Mouse (Mus musculus): ENCODE data around the gene Glb1l. TPM values are rescaled to one million over a fixed set of nuclear protein-coding genes. Genes with fewer than 3 reads are reported as not detected.
A peak's percentile ranks its signal among the peaks of the same experiment; 100 is the strongest.

The Glb1l gene
- total and polyA plus RNA-seq, 3 experiments, result 3.2 to 4.9 (median 3.8) TPM

GRCm38 (mm10) chr1:75252308-75252707 lies 41.7 kb upstream of the Glb1l start:
- TF ChIP-seq CTCF (IDR thresholded peaks at IDR 0.05) (no peak), POLR2A (IDR thresholded peaks at IDR 0.05; ENCODE audit: insufficient read depth, low read depth, low read length) (no peak), EP300 (IDR thresholded peaks at IDR 0.05; ENCODE audit: insufficient read depth, low read depth, low read length) (no peak)
- Histone ChIP-seq H3K27ac (no peak overlapping the region), H3K4me1 (ENCODE audit: control insufficient read depth, insufficient read depth, low read length) (peaks cover 10% of the 10 kb centered on the region), H3K79me2 (replicated peaks; ENCODE audit: control insufficient read depth, insufficient read depth, low read length) (no peaks in the 10 kb centered on the region), H3K36me3 (ENCODE audit: control insufficient read depth, insufficient read depth, low read length) (no peaks in the 10 kb centered on the region), H3K9ac (ENCODE audit: low read depth, low read length) (no peak overlapping the region), H3K27me3 (ENCODE audit: control insufficient read depth, insufficient read depth, low read length) (no peaks in the 10 kb centered on the region), H3K4me3 (no peak overlapping the region)
- intact Hi-C loops (cut with DNase I), result loop anchor here (5.0 kb wide), 3 partner anchors 65 to 305 kb away; partner anchors contain the start of genes Abcb6 and Dnpep
- DNase-seq, result no peak
- 71% methylated on average over 13 of the region's 13 CpGs for WGBS

- 6% methylated on average over 22 of the region's 22 CpGs for WGBS
- H3K27ac ChIP-seq, result peak overlapping the region; percentile 52; the same call in 1 of the 2 replicates
Measured at GRCm38 (mm10) chr1:75251112-75251970, 40.7 kb upstream of the Glb1l start.

GRCm38 (mm10) chr1:75250498-75250897 lies 39.9 kb upstream of the Glb1l start:
- WGBS, result 77% methylated on average over 3 of the region's 3 CpGs

More at GRCm38 (mm10) chr1:75251112-75251970, 40.7 kb upstream of the Glb1l start:
- intact Hi-C loops (cut with DNase I), result loop anchor here (1.0 to 5.0 kb wide), 4 partner anchors 14 to 304 kb away; partner anchors contain the start of genes Abcb6 and Dnpep
- H3K79me2 ChIP-seq (replicated peaks; ENCODE audit: control insufficient read depth, insufficient read depth, low read length), result no peaks in the 10 kb centered on the region
- H3K27me3 ChIP-seq (ENCODE audit: control insufficient read depth, insufficient read depth, low read length), result no peaks in the 10 kb centered on the region
- peak; percentile 69; the same call in 1 of the 2 replicates for TF ChIP-seq EP300 (IDR thresholded peaks at IDR 0.05; ENCODE audit: insufficient read depth, low read depth, low read length)
- no peak for TF ChIP-seq POLR2A (IDR thresholded peaks at IDR 0.05; ENCODE audit: insufficient read depth, low read depth, low read length)
- no peak for TF ChIP-seq CTCF (IDR thresholded peaks at IDR 0.05)
- peak; percentile 87 to 88 for DNase-seq
- H3K9ac ChIP-seq (ENCODE audit: low read depth, low read length), result peak overlapping the region; percentile 69
- no peaks in the 10 kb centered on the region for H3K36me3 ChIP-seq (ENCODE audit: control insufficient read depth, insufficient read depth, low read length)
- H3K4me3 ChIP-seq, result peak overlapping the region; percentile 26; the same call in 1 of the 2 replicates
- peaks cover 15% of the 10 kb centered on the region for H3K4me1 ChIP-seq (ENCODE audit: control insufficient read depth, insufficient read depth, low read length)

GRCm38 (mm10) chr1:75248041-75248772 lies 37.6 kb upstream of the Glb1l start:
- Histone ChIP-seq H3K4me3 (peak overlapping the region; percentile 24; the same call in 1 of the 2 replicates), H3K27me3 (ENCODE audit: control insufficient read depth, insufficient read depth, low read length) (no peaks in the 10 kb centered on the region), H3K9ac (ENCODE audit: low read depth, low read length) (peak overlapping the region; percentile 61), H3K27ac (peak overlapping the region; percentile 92), H3K36me3 (ENCODE audit: control insufficient read depth, insufficient read depth, low read length) (no peaks in the 10 kb centered on the region), H3K4me1 (ENCODE audit: control insufficient read depth, insufficient read depth, low read length) (peaks cover 15% of the 10 kb centered on the region), H3K79me2 (replicated peaks; ENCODE audit: control insufficient read depth, insufficient read depth, low read length) (no peaks in the 10 kb centered on the region)
- intact Hi-C loops (cut with DNase I), result no loop called here
- TF ChIP-seq POLR2A (IDR thresholded peaks at IDR 0.05; ENCODE audit: insufficient read depth, low read depth, low read length), result peak; percentile 64
- no peak for TF ChIP-seq CTCF (IDR thresholded peaks at IDR 0.05)
- no peak for TF ChIP-seq EP300 (IDR thresholded peaks at IDR 0.05; ENCODE audit: insufficient read depth, low read depth, low read length)
- WGBS, result 28% methylated on average over 9 of the region's 9 CpGs
- DNase-seq, result peak; percentile 66 to 82

More at GRCm38 (mm10) chr1:75250498-75250897, 39.9 kb upstream of the Glb1l start:
- no peak for DNase-seq
- TF ChIP-seq CTCF (IDR thresholded peaks at IDR 0.05) (no peak), EP300 (IDR thresholded peaks at IDR 0.05; ENCODE audit: insufficient read depth, low read depth, low read length) (no peak), POLR2A (IDR thresholded peaks at IDR 0.05; ENCODE audit: insufficient read depth, low read depth, low read length) (no peak)
- H3K4me3 ChIP-seq, result no peak overlapping the region
- intact Hi-C loops (cut with DNase I), result loop anchor here (5.0 kb wide), 3 partner anchors 67 to 303 kb away; partner anchors contain the start of genes Abcb6 and Dnpep
- H3K36me3 ChIP-seq (ENCODE audit: control insufficient read depth, insufficient read depth, low read length), result no peaks in the 10 kb centered on the region
- no peaks in the 10 kb centered on the region for H3K27me3 ChIP-seq (ENCODE audit: control insufficient read depth, insufficient read depth, low read length)
- H3K79me2 ChIP-seq (replicated peaks; ENCODE audit: control insufficient read depth, insufficient read depth, low read length), result no peaks in the 10 kb centered on the region
- no peak overlapping the region for H3K9ac ChIP-seq (ENCODE audit: low read depth, low read length)
- H3K4me1 ChIP-seq (ENCODE audit: control insufficient read depth, insufficient read depth, low read length), result peaks cover 15% of the 10 kb centered on the region
- no peak overlapping the region for H3K27ac ChIP-seq

GRCm38 (mm10) chr1:75247071-75247930 lies 36.7 kb upstream of the Glb1l start:
- Histone ChIP-seq H3K79me2 (replicated peaks; ENCODE audit: control insufficient read depth, insufficient read depth, low read length) (no peaks in the 10 kb centered on the region), H3K9ac (ENCODE audit: low read depth, low read length) (peak overlapping the region; percentile 54), H3K4me1 (ENCODE audit: control insufficient read depth, insufficient read depth, low read length) (peaks cover 15% of the 10 kb centered on the region), H3K4me3 (peak overlapping the region; percentile 24; the same call in 1 of the 2 replicates), H3K27ac (peak overlapping the region; percentile 92), H3K27me3 (ENCODE audit: control insufficient read depth, insufficient read depth, low read length) (no peaks in the 10 kb centered on the region), H3K36me3 (ENCODE audit: control insufficient read depth, insufficient read depth, low read length) (no peaks in the 10 kb centered on the region)
- DNase-seq, result peak in 1 of 2 experiments; percentile 44
- WGBS, result 80% methylated on average over 16 of the region's 16 CpGs
- intact Hi-C loops (cut with DNase I), result loop anchor here (1.0 kb wide), 1 partner anchor 11 kb away; the partner anchor contains the start of gene Dnajb2
- TF ChIP-seq EP300 (IDR thresholded peaks at IDR 0.05; ENCODE audit: insufficient read depth, low read depth, low read length), result no peak
- no peak for TF ChIP-seq CTCF (IDR thresholded peaks at IDR 0.05)
- no peak for TF ChIP-seq POLR2A (IDR thresholded peaks at IDR 0.05; ENCODE audit: insufficient read depth, low read depth, low read length)
